Mouse (Mus musculus) limb, embryonic 14.5 days (tissue): ENCODE data around the gene Bmp7. TPM values are rescaled to one million over a fixed set of nuclear protein-coding genes. Genes with fewer than 3 reads are reported as not detected.

Experiments
- ATAC-seq: fragments of 200-750 bp; cut with Nextera tagmentation; 2 replicates; pipeline ENCODE4 v1.8.0; 2017; ENCODE audit warnings: low read depth, moderate number of reproducible peaks, moderate TSS enrichment; ENCODE audit not compliant: low FRiP score
- DNase-seq: peaks from one replicate; pipeline ENCODE4 v3.0.0-alpha.2; 2015; ENCODE audit warnings: low spot score
- H3K27ac ChIP-seq: fragments of 300-500 bp; sonication (generic); replicated peaks from 2 replicates; pipeline ENCODE4 v1.5.1; 2014; ENCODE audit warnings: low read depth, mild to moderate bottlenecking, low read length, moderate library complexity, mixed read lengths
- H3K27me3 ChIP-seq: fragments of 300-500 bp; sonication (generic); 2 replicates; pipeline ENCODE4 v1.6.1; 2014; ENCODE audit warnings: low read length, mixed read lengths; ENCODE audit not compliant: control insufficient read depth, insufficient read depth
- H3K36me3 ChIP-seq: fragments of 300-500 bp; sonication (generic); 2 replicates; pipeline ENCODE4 v1.6.1; 2014; ENCODE audit warnings: mild to moderate bottlenecking, low read length, moderate library complexity, mixed read lengths; ENCODE audit not compliant: control insufficient read depth, insufficient read depth
- H3K4me1 ChIP-seq: fragments of 300-500 bp; sonication (generic); 2 replicates; pipeline ENCODE4 v1.6.1; 2014; ENCODE audit warnings: antibody characterized with exemption, low read length, mixed read lengths; ENCODE audit not compliant: control insufficient read depth, insufficient read depth
- H3K4me2 ChIP-seq: fragments of 300-500 bp; sonication (generic); replicated peaks from 2 replicates; pipeline ENCODE4 v1.6.1; 2014; ENCODE audit warnings: low read depth, mild to moderate bottlenecking, low read length, moderate library complexity; ENCODE audit not compliant: severe bottlenecking
- H3K4me3 ChIP-seq: fragments of 300-500 bp; sonication (generic); replicated peaks from 2 replicates; pipeline ENCODE4 v1.5.1; 2014; ENCODE audit warnings: low read length
- H3K9ac ChIP-seq: fragments of 300-500 bp; sonication (generic); 2 replicates; pipeline ENCODE4 v1.6.1; 2014; ENCODE audit warnings: mild to moderate bottlenecking, low read depth, low read length, moderate library complexity; ENCODE audit not compliant: severe bottlenecking
- H3K9me3 ChIP-seq: fragments of 300-500 bp; sonication (generic); 2 replicates; pipeline ENCODE4 v1.6.1; 2016; ENCODE audit warnings: low read length; ENCODE audit not compliant: control insufficient read depth
- POLR2A ChIP-seq: fragments of 200-500 bp; IDR thresholded peaks from 2 replicates; pipeline ENCODE4 v1.8.0; 2012; ENCODE audit warnings: inconsistent platforms, mild to moderate bottlenecking, moderate library complexity, borderline replicate concordance; ENCODE audit not compliant: insufficient read depth, insufficient read length; ENCODE audit errors: extremely low read depth
- WGBS: fragments of 180-500 bp; shearing (Covaris S2); extraction: QIAGEN DNeasy Blood & Tissue Kit; methylation state at CpG from one replicate; pipeline ENCODE4 v1.1.7; 2014; 5-methylcytosine and 5-hydroxymethylcytosine counted together
- polyA plus RNA-seq, 2 experiments: library from polyadenylated mRNA; depleted of rRNA in 1 of 2; stranded (reverse) in 1 of 2; unstranded in 1 of 2; fragments of >200 nt; fragmentation: Nextera tagmentation in 1 of 2; extraction: Ambion mirVana in 1 of 2; gene quantifications; 2 replicates each; pipeline versions ENCODE4 v1.2.1 to v1.2.3; 2012 to 2014

Gene Bmp7
- polyA plus RNA-seq, 2 experiments = 28.6 to 41.9 TPM

DNA sequence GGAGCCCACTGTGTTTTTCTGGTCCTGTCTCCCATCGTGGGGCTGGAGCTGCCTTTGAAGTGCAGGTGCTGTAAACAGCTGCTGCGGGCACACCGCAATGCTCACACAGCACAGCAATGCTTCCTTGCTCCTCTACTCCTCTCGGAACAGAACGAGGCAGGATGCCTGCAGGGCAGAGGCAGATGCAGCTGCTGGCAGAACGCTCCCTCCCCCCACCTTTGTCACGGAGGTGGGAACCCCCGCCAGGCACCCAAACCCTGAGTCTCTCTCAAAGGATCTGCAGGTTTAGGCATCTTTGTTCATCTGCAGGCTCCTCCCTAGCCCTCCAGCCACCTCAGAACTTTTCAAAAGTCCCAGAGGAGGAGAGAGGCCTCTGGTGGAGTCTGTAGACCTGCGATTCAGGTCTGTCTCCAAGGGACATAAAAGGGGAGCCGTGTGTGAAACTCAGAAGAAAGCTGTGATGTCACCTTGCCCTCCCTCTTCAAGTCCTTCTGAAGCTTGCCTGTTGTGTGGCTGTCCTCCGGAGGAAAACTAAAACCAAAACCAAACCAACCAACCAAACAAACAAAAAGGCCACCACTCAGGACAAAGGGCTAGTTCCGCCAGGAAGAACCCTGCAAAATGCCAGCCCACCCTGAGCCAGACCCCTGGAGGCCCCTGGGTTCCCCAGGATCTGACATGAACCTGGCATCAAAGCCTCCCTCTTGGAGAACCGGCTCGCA is 37.4 kb upstream of the Bmp7 start, which contains the start of gene Spo11:
TSS of gene Spo11 (plus strand) at position 292 of the 722 bp plus-strand sequence.
- Histone ChIP-seq H3K9me3 (peaks cover 3% of the 10 kb centered on the region; the same call in 1 of the 2 replicates), H3K4me2 (peak within 1 kb of the TSS; percentile 27; the same call in 1 of the 2 replicates), H3K4me3 (no peak within 1 kb of the TSS), H3K4me1 (peaks cover 15% of the 10 kb centered on the region), H3K9ac (peak within 1 kb of the TSS; percentile 38; the same call in 1 of the 2 replicates), H3K27me3 (no peaks in the 10 kb centered on the region), H3K36me3 (no peaks in the 10 kb centered on the region), H3K27ac (no peak within 1 kb of the TSS)
- TF ChIP-seq POLR2A = no peak
- ATAC-seq (peak; percentile 41; the same call in 1 of the 2 replicates), DNase-seq (peak; percentile 52)
- 13% methylated on average over 14 of the region's 14 CpGs for WGBS

DNA sequence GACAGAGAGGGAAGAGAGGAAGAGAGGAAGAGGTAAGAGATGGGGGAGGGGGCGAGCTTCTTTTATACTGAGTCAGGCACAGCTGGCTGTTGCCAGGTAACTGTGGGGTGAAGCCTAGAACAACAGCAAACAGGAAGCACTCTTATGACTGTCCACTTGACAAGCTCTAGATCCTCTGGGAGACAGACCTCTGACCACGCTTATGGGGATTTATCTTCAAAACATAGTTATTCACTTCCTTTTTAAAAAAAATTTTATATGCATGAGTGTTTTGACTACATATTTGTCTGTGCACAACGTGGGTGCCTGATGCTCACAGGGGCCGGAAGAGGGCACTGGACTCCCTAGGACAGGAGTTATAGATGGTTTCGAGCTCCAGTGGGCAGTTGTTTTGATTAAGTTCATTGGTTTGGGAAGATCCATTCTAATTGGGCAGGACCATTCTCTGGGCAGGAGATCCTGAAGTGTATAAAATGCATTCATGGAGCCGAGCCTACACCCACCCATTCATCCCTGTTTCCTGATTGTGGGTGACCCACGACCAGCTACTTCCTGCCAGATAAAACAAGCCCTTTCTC is 36.6 kb upstream of the Bmp7 start:
- H3K36me3 ChIP-seq = no peaks in the 10 kb centered on the region
- peaks cover 3% of the 10 kb centered on the region; the same call in 1 of the 2 replicates for H3K9me3 ChIP-seq
- H3K9ac ChIP-seq = 0 out of 2 replicates have a peak overlapping the region, but pooled peaks have one; percentile 38
- no peak overlapping the region for H3K27ac ChIP-seq
- 33% methylated on average over 7 of the region's 7 CpGs for WGBS
- H3K27me3 ChIP-seq = no peaks in the 10 kb centered on the region
- DNase-seq = no peak
- H3K4me1 ChIP-seq = peaks cover 15% of the 10 kb centered on the region
- TF ChIP-seq POLR2A = no peak
- ATAC-seq = no peak
- peak overlapping the region; percentile 27; the same call in 1 of the 2 replicates for H3K4me2 ChIP-seq
- no peak overlapping the region for H3K4me3 ChIP-seq

DNA sequence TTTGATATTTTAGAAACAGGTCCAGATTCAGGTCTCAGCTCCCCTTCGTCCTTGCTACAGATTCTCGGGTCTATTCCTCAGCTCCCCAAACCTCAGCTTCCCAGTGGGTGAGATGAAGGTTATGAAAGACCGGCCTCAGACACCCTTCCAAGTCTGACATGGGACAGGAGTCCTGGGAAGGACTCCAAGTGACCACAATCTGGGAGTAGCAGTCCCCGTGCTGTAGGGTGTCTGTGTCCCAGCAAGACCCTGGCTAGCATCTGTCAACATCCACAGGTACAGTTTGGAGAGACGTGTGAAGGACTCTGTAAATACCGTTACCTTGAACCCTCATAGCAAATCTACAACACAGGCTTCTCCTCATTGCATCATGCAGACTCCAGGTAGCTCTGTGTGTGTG is 35.0 kb upstream of the Bmp7 start:
- Histone ChIP-seq H3K36me3 (no peaks in the 10 kb centered on the region), H3K27me3 (no peaks in the 10 kb centered on the region), H3K4me3 (no peak overlapping the region), H3K4me1 (peaks cover 15% of the 10 kb centered on the region), H3K9ac (no peak overlapping the region), H3K27ac (no peak overlapping the region), H3K4me2 (no peak overlapping the region), H3K9me3 (peaks cover 3% of the 10 kb centered on the region; the same call in 1 of the 2 replicates)
- TF ChIP-seq POLR2A = no peak
- WGBS = 92% methylated on average over 6 of the region's 6 CpGs
- DNase-seq (no peak), ATAC-seq (no peak)

DNA sequence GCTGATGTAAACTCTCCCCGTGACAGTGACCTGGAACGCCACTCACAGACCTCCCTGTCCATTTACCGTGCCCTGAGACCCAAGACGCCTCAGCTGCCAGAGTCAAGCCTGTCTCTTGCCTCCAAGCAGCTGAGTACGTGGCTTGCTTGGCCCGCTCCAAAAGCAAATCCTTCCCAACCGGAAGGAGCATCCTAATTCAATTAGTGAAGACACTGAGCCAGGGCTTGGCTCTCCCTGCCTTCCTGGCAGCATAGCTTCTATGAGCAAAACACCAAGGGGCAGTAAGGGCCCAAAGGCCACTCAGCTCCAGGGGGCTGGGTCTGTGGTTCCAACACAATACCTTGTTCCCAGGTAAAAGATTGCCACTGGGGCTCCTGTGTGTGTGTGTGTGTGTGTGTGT is 34.6 kb upstream of the Bmp7 start:
- TF ChIP-seq POLR2A = no peak
- 44% methylated on average over 7 of the region's 7 CpGs for WGBS
- Histone ChIP-seq H3K4me2 (no peak overlapping the region), H3K27me3 (no peaks in the 10 kb centered on the region), H3K4me1 (peaks cover 15% of the 10 kb centered on the region), H3K4me3 (no peak overlapping the region), H3K9me3 (no peaks in the 10 kb centered on the region), H3K36me3 (no peaks in the 10 kb centered on the region), H3K9ac (no peak overlapping the region), H3K27ac (no peak overlapping the region)
- DNase-seq (no peak), ATAC-seq (no peak)

DNA sequence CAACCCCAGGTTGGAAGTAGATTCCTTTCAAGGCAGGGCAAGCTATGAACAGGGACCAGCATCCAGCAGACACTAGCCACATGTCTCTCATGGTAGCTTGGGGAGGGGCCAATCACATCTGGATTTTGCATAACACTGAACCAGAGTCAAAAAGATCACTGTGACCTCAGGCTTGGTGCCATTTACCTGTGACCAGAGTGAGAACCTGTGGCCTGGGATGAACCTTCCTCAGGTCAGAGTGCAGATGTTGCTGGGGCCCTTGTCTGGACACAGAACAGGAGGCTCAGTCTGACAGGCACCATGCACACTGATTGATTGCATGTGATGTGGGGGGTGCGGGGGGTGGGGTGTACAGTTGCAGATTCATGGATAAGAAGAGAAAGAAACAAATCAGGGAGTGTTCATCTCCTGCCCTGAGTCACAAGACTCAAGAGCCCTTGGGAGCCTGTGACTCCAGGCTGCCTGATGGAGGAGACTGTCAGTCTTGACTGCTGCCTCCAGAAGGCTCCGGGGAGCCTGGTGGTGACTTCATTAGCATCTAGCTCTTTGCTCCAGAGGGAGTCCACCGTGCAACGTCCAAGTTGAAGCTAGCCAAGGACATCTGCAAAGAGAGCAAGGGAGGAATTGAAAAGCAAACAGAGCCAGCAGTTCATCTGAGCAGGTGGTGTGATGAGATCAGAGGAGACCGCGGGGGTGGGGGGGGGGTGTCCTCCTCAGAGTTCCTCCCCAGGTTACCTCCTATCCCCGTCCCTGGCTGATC is 33.9 kb upstream of the Bmp7 start:
- Histone ChIP-seq H3K4me2 (no peak overlapping the region), H3K27me3 (no peaks in the 10 kb centered on the region), H3K4me3 (no peak overlapping the region), H3K4me1 (peaks cover 15% of the 10 kb centered on the region), H3K9ac (no peak overlapping the region), H3K36me3 (no peaks in the 10 kb centered on the region), H3K9me3 (no peaks in the 10 kb centered on the region), H3K27ac (no peak overlapping the region)
- no peak for TF ChIP-seq POLR2A
- WGBS = 19% methylated on average over 7 of the region's 7 CpGs
- ATAC-seq (no peak), DNase-seq (no peak)
